18 mouse cellular contexts compared by ENCODE assay signal in the genomic region with DNA sequence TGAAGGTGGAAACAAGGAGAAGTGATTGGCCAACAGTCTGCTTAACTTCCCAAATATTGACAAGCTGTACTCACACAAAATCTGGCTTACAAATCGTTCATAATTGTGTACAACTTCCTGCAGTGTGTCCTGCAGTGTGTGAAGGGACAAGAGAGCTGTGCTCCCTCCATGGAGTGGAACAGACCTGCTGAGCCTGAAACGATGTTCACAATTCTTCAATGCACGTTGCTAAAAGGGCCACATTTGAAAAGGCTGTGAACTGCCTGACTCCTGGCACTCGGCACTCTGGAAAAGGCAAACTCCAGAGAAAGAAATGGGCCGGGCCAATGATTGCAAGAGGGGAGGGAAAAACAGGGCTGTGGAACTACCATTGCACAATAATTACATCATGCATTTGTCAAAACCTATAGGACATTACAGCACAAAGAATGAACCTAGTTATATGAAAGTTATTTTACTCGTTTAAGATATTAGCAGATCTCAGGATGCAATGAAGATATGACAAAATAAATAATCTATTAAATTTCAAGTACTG. TPM values are rescaled to one million over a fixed set of nuclear protein-coding genes. Genes with fewer than 3 reads are reported as not detected.
DNase-seq lines count a peak whose midpoint lies in the region; ATAC-seq and TF ChIP-seq lines count a peak whose summit lies in the region.
"Had no signal": no experiment of that assay in that cellular context is flagged by ENCODE, and none has a peak within 500 bp of the region (broad histone marks: within the 10 kb centered on the region; RNA-seq: fewer than 3 reads in every experiment).

No protein-coding gene starts in this region.

- no peaks in the 10 kb centered on the region for H3K9me3 ChIP-seq in liver, embryonic 12.5 days (replicated peaks)
- H3K9me3 ChIP-seq: embryonic facial prominence, embryonic 10.5 days; heart, embryonic 15.5 days; hindbrain, embryonic 12.5 days had no signal

- H3K27ac ChIP-seq in gastrocnemius, adult 2 months: peak overlapping the region; percentile 35; the same call in 1 of the 2 replicates
- peak overlapping the region; percentile 16; the same call in 1 of the 2 replicates for H3K27ac ChIP-seq in liver, embryonic 12.5 days
- peak overlapping the region; percentile 68 for H3K27ac ChIP-seq in macrophage
- H3K27ac ChIP-seq: embryonic facial prominence, embryonic 10.5 days; heart, embryonic 15.5 days; hindbrain, embryonic 12.5 days; midbrain, embryonic 12.5 days had no signal

- no peak overlapping the region for H3K4me3 ChIP-seq in gastrocnemius, adult 2 months
- no peak overlapping the region for H3K4me3 ChIP-seq in liver, embryonic 12.5 days
- no peak overlapping the region for H3K4me3 ChIP-seq in macrophage (ENCODE audit: inconsistent target)
- H3K4me3 ChIP-seq: embryonic facial prominence, embryonic 10.5 days; heart, embryonic 15.5 days; hindbrain, embryonic 12.5 days; midbrain, embryonic 12.5 days had no signal

- no peaks in the 10 kb centered on the region for H3K36me3 ChIP-seq in liver, embryonic 12.5 days
- H3K36me3 ChIP-seq in macrophage (ENCODE audit: inconsistent target): no peaks in the 10 kb centered on the region
- H3K36me3 ChIP-seq: embryonic facial prominence, embryonic 10.5 days; heart, embryonic 15.5 days; hindbrain, embryonic 12.5 days; midbrain, embryonic 12.5 days had no signal

- H3K9ac ChIP-seq in liver, embryonic 12.5 days: no peak overlapping the region
- H3K9ac ChIP-seq: forebrain, postnatal 0 days; heart, embryonic 15.5 days; hindbrain, embryonic 12.5 days; midbrain, embryonic 12.5 days had no signal

- intact Hi-C loops in gastrocnemius, adult 2 months (cut with DNase I): no loop called here

- H3K27me3 ChIP-seq in liver, embryonic 12.5 days (replicated peaks): no peaks in the 10 kb centered on the region
- H3K27me3 ChIP-seq: heart, embryonic 15.5 days; hindbrain, embryonic 12.5 days; midbrain, embryonic 12.5 days had no signal

- H3K79me2 ChIP-seq in macrophage (ENCODE audit: inconsistent target): no peaks in the 10 kb centered on the region

- no peak overlapping the region for H3K4me2 ChIP-seq in liver, embryonic 12.5 days
- H3K4me2 ChIP-seq: heart, embryonic 15.5 days; hindbrain, embryonic 12.5 days; midbrain, embryonic 12.5 days had no signal

- no peak for ATAC-seq in liver, embryonic 12.5 days
- ATAC-seq: forebrain, postnatal 0 days; intestine, embryonic 16.5 days had no signal

- TF ChIP-seq CTCF in gastrocnemius, adult 2 months (IDR thresholded peaks at IDR 0.05): no peak

- no peak for DNase-seq in gastrocnemius, adult 2 months
- DNase-seq in gastrocnemius, postnatal 10 days: no peak
- DNase-seq in MN1 (ENCODE audit: low spot score): peak; percentile 69
- DNase-seq in cerebellum, postnatal 36 days: no peak
- no peak for DNase-seq in frontal cortex, postnatal 36 days (ENCODE audit: low spot score in 2 of 2)
- no peak for DNase-seq in neural tube, embryonic 10.5 days (ENCODE audit: extremely low spot score, low spot score)
- DNase-seq: adrenal gland, adult 8-10 months; cerebellum, adult 9-11 months; forebrain, postnatal 0 days; kidney, postnatal 25 days; spleen, adult 18-20 months had no signal

- WGBS in liver, embryonic 12.5 days (ENCODE audit: insufficient replicate concordance): 55% methylated on average over 6 of the region's 6 CpGs
- 46% methylated on average over 6 of the region's 6 CpGs for WGBS in macrophage (ENCODE audit: missing documents)

- peaks cover 7% of the 10 kb centered on the region for H3K4me1 ChIP-seq in liver, embryonic 12.5 days

RNA-seq across cellular contexts. Expression of gene Zcchc24, which starts 22.0 kb away (rescaled TPM):
- 10 to 100 TPM; 40.6 to 59.3 TPM for total RNA-seq in gastrocnemius, adult 2 months (2021)
- total RNA-seq in gastrocnemius, postnatal 10 days (2021): 10 to 100 TPM; 65.9 to 66.6 TPM
- polyA plus RNA-seq in liver, embryonic 12.5 days (2016; fragmentation: Nextera tagmentation; extraction: Ambion mirVana): 6.9 and 7.8 TPM in 2 replicates
- total RNA-seq in macrophage (2018; cell fraction: chromatin; rRNA removed): 10 to 100 TPM in 18 of 26 experiments, 1 to 10 TPM in 8; 1.4 to 30.9 (median 18.0) TPM
- total RNA-seq in macrophage (2018; cell fraction: cytosol; rRNA removed): 10 to 100 TPM; 16.0 to 49.3 (median 30.4) TPM
- 10 to 100 TPM; 10.2 to 59.8 (median 28.2) TPM for total RNA-seq in macrophage (2018; cell fraction: nucleus; rRNA removed)
- 26.2 to 48.4 TPM (median 38.0 TPM) in 3 replicates for polyA plus RNA-seq in macrophage (2018)

RNA-seq across cellular contexts. Expression of gene Anxa11, which starts 51.1 kb away (rescaled TPM):
- 10 to 100 TPM; 97.4 to 99.1 TPM for total RNA-seq in gastrocnemius, adult 2 months (2021)
- 10 to 100 TPM; 95.6 to 97.7 TPM for total RNA-seq in gastrocnemius, postnatal 10 days (2021)
- polyA plus RNA-seq in liver, embryonic 12.5 days (2016; fragmentation: Nextera tagmentation; extraction: Ambion mirVana): 10.1 and 10.5 TPM in 2 replicates
- 10 to 100 TPM; 26.7 to 84.8 (median 38.4) TPM for total RNA-seq in macrophage (2018; cell fraction: chromatin; rRNA removed)
- 10 to 100 TPM; 48.8 to 89.3 (median 64.4) TPM for total RNA-seq in macrophage (2018; cell fraction: cytosol; rRNA removed)
- 10 to 100 TPM; 34.0 to 69.6 (median 44.3) TPM for total RNA-seq in macrophage (2018; cell fraction: nucleus; rRNA removed)
- polyA plus RNA-seq in macrophage (2018): 50.5 to 77.1 TPM (median 76.9 TPM) in 3 replicates

Comparison
In these comparisons a context has a peak if more than half of its experiments do, and no peak if none do; other contexts are left out.
1. H3K27ac ChIP-seq: peak in every context shown above with its lines; median percentile 68 in macrophage; 35 in gastrocnemius, adult 2 months; 16 in liver, embryonic 12.5 days.